Mouse (Mus musculus) c-Kit-positive CD71-negative TER-119-negative erythroid progenitor cells, embryonic 14.5 days (primary cell): ENCODE data around the gene Bicdl2.

Experiments used
- DNase-seq: peaks from one replicate; pipeline ENCODE4 v3.0.0-alpha.2; 2013; ENCODE audit warnings: low read depth

Gene Bicdl2

DNA sequence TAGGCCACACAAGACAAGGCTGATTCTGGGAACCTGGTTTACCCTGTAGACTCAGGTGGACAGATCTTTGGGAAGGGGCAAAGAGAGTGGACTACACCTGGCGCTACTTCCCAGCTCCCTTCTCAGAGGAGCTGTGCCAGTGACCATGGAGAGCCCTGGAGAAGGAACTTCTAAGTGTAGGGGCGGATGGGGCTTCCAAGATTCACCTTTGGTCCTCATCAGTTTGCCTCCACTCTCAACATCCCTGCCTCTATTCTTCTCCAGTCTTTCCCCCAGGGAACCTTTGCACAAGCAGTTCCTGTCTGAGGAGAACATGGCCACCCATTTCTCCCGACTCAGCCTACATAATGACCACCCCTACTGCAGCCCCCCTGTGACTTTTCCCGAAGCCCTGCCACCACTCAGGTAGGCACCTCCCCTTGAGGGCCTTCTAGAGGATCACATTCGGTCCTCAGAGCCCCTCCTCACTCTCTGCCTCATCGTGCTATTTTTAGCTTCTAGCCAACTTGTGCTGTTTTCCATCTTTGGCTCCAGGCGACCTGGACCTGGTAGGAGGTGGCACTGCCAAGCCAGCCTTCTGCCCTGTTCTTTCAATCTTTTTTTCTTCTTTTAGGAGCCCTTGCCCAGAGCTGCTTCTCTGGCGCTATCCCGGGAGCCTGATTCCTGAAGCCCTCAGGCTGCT, 14.1 kb downstream of the Bicdl2 start:
- no peak for DNase-seq

DNA sequence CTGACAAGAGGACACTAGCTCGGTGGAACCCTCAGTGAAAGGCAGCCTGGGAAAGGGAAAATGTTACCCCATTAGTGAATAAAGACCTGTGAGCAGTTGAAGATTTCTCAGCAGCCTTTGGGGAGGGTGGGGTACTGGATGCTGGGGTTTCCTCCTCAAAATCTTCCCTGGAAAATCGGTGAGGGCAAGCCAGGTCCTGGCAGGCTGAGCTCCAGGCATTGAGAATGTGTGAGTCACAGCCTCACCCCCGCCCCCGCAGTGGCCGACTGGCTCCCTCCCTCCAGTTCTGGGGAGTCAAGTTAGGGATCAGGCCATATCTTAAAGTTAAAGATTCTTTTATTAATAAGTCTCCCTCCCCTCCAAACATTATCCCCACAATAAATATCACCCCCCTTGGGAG, 14.8 kb downstream of the Bicdl2 start:
- no peak for DNase-seq

DNA sequence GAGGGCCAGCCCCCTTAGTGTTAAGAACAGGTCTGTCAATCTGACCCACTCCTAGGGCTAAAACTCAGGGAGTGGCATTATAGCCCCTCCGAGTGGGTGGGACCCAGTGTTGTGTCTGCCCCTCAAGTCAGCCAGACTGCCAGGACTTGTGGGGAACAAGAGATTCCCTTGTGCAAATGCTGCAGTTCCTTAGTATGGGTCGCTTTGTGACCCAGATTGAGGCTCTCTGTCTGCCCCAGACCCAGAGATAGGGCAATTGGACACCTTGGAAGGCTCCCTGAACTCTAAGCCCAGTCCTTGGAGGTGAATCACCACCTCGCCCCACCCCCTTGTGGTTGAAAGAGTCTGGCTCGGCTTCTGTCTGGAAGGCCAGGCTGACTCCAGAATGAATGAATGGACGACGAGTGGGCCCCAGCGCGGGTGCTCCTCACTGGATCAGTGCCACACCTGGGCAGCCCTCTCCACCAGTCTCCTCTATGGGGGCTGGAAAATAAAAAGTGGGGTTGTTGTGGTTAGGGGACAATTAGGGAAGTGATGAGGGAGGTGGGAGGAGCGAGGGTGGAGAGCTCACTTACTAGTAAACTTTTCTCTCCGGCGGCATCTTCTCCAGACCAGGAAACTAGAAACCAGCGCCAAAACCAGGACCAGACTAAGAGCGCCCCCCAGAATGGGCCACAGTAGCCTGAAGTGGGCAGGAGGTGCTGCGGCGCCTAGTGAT, 15.4 kb downstream of the Bicdl2 start:
- peak; percentile 75 for DNase-seq

DNA sequence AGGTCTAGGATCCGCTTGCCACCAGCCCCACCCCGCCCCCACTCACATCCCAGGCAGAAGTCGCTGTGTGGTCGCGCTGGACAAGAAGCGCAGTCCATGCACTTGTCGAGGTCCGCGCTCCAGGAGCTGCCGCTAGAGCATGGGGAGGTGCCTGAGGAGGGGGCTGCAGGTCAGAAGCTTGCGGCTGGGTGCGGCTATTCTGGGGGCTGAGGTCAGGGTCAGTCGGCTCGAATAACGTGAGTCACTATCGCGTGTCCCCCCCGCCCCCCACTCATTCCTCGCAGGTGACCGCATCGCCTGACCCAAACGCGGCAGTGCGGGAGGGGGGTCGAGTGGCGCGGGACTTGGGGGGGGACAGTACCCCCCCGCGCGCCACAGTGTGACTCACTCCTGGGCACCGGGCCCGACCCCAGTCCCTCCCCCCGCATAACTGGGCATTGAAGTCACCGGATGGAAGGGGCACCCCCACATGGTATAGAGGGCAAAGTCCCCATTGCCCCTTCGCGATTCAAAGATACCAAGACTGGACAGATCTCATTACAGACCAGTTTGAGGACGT, 16.2 kb downstream of the Bicdl2 start:
- DNase-seq = no peak

DNA sequence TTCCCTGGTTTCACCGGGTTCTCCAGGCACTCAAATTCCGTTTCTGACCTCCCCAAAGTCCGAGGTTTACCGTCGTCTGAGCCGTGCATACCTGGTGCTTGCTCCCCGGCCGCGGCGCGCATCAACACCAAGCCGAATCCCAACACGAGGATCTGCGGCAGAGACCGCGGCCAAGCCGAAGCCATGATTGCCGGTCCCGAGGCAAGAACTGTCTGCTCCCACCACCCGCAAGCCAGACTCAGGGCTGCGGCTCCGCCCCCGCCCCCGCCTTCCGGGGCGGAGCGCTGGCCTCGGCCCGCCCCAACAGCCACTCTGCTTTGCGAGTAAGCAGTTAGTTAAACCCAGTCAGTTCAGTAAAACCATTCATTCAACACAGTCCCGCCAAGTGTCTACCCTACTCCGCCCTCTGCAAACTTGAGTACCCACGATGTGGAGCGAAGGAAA, 17.0 kb downstream of the Bicdl2 start, which contains the start of gene Tnfrsf12a:
Gene Tnfrsf12a, minus strand, starts transcription at position 233 of the 444 bp plus-strand sequence.
- peak; percentile 82 for DNase-seq

DNA sequence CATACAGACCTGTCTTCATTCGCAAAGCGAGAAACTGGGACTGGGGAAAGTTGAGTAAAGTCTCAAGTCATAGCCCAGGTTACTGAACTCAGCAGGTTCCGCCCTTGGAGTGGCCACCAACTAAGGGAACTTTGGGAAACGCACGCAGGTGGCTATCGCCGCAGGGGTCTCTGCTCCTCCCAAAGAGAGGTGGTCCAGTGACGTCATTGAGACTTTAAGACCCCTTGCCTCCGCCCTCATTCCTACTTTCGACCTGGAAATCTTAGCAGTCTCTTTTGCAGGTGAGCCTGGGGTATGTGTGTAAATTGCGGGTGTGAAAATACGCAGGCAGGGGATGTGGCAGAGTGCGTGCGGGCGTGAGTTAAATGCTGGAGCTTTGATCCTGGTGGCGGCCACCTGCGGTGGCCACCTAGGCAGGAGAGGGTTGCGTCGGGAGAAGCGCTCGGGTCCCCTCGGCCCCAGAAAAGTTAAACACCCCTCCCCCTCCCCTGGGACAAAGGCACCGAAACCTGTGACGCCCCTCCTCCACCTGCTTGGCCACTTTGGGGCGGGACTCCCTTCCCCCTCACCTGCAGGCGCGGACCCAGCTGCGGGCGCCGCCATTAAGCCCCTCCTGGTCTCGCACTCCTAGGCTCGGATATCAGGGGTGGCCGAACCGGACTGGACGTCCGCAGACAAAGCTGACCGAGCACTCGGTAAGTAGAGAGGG, 19.0 kb downstream of the Bicdl2 start, which contains the start of gene Cldn6:
Gene Cldn6, plus strand, starts transcription at position 123 of the 709 bp plus-strand sequence.
- no peak for DNase-seq

DNA sequence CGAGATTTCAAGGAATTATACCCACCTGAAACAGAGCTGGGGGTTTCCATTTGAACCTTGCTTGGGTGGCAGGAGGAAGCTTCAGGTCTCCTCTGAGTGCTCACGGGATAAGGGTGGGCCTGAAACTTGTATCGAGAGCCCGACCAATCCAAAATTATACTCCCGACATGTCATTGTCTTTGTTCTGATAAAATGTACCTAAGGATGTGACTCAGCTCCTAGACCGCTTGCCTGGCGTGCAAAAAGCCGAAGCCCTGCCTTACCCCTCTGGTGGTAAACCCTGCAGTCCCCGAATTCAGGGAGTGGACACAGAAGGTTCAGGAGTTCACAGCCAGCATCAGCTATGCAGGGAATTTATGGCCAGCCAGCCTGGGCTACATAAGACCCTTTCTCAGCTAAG, 20.0 kb downstream of the Bicdl2 start:
- no peak for DNase-seq

DNA sequence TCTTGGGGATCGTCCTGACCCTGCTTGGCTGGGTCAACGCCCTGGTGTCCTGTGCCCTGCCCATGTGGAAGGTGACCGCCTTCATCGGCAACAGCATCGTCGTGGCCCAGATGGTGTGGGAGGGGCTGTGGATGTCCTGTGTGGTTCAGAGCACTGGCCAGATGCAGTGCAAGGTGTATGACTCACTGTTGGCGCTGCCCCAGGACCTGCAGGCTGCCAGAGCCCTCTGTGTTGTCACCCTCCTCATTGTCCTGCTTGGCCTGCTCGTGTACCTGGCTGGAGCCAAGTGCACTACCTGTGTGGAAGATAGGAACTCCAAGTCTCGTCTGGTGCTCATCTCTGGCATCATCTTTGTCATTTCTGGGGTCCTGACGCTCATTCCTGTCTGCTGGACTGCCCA, 20.8 kb downstream of the Bicdl2 start:
- no peak for DNase-seq

DNA sequence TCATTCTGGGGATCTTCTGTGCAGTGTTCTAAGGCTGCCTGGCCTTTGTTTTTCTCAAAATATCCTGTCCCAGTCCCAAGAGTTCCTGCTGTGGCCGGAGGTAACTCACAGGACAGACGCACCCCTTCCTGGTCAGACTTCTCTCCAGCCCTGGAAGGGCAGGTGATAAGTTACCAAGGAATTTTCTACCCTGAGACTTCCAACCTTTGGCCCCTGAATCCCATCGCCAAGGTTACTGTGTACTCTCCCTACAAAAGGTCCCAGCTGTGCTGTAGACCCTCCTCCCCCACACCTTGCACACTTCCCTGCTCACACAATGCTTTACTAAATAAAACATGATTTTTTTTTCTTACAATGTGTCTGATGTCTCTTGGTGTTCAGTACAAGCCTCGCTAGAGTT, 21.8 kb downstream of the Bicdl2 start:
- DNase-seq = no peak

DNA sequence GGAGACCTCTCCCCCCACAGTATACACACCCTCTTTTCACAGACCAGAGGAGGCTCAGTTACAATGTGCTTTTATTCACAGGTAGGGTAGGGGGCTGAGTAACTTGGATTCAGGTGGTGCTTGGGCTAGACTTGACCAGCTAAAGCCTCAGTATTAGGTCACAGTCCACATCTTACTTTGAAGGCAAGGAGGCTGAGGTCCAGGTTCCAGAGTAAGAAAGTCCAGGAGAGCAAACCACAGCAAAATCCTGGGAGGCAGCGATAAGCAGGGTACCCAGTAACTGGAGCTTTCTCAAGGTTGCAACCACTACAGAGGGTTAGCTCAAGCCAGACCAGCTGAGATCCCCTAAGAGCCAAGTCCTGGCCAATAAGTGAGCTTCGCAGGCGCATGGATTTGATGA, 22.2 kb downstream of the Bicdl2 start:
- DNase-seq = no peak

DNA sequence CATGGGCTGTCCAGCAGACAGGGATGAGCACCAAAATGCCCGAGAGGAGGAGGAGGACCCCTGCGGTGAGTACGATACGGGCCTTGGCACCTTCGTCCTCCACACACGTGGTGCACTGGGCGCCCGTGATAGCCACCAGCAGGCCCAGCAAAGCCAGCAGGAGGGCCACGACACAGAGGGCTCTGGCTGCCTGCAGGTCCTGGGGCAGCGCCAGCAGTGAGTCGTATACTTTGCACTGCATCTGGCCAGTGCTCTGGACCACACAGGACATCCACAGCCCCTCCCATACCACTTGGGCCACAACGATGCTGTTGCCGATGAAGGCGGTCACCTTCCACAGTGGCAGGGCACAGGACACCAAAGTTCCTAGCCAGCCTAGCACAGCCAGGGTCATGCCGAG, 22.9 kb downstream of the Bicdl2 start:
- no peak for DNase-seq

DNA sequence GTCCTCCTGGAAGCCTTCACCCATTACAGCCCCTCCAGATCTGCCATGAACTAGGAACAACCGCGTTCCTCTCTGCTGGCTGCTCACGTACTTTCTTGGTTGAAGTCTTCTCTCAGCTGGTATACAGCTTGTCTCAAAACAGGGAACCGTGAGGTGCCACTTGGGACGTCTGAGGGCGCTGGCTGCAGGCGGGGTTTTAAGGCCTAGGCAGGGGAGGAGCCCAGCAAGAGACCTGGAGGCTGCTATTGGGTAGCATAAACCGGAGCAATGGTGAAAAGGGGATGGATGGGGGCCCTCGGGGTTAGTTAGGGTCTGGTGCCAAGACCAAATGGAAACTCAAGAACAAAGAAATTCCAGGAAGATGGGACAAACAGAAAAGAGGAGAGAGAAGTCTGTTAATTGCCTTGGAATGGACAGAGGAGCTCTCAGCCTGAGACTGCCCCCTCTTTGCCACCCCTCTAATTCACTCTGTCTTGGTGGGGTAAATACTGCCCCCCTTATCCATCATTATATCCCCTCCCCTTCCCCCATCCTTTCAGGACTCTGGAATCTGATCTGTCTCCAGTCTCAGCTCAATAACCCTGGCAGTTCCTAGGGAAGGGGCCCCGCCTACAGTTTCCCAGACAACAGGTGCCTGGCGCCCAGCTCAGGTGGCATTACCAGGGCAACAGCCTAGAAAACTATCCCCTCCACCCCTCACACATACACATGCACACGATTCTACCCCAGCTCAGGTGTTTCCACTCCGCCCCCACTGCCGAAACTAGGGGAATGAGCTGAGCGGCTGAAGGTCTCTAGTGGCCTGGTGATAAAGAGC, 23.8 kb downstream of the Bicdl2 start, which contains the start of gene Cldn9:
Gene Cldn9, minus strand, starts transcription at position 171 of the 817 bp plus-strand sequence.
- no peak for DNase-seq

DNA sequence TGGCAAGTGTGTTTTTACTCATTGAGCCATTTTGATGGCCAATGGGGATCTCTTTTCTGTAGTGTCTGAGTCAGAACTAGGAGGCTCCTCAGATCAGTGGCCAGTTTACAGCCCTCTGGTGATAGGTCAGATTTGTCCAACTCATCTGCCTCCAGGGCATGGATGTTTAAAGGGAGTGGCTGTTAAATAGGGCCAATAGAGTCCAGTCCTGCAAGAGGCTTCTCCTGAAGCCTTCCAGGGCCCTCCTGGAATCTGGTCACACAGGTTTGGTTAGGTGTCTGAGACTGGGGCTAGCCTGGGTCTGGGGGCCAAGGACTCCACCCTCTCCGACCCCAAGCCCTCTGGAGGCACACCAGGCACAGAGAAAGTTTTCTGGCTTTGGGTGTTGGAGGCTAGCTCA, 34.2 kb downstream of the Bicdl2 start:
- no peak for DNase-seq

DNA sequence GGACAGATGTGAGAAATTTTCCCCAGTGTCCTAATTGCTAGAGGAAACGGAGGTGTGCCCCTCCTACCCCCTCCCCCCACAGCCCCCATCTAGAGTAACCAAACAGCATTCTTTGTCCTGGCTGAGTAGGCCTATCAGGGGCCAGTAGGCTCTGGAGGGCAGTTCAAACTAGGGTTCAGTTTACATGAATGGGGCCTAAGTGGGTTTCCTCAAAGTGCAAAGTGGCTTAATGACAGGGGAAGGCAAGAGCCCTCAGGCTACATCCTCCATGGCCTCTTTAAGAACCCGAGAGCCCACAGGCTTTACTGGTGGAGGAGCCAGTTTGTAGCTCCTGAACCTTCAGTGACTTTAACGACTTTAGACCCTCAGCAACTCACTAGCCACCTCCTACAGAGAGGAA, 35.5 kb downstream of the Bicdl2 start:
- no peak for DNase-seq

DNA sequence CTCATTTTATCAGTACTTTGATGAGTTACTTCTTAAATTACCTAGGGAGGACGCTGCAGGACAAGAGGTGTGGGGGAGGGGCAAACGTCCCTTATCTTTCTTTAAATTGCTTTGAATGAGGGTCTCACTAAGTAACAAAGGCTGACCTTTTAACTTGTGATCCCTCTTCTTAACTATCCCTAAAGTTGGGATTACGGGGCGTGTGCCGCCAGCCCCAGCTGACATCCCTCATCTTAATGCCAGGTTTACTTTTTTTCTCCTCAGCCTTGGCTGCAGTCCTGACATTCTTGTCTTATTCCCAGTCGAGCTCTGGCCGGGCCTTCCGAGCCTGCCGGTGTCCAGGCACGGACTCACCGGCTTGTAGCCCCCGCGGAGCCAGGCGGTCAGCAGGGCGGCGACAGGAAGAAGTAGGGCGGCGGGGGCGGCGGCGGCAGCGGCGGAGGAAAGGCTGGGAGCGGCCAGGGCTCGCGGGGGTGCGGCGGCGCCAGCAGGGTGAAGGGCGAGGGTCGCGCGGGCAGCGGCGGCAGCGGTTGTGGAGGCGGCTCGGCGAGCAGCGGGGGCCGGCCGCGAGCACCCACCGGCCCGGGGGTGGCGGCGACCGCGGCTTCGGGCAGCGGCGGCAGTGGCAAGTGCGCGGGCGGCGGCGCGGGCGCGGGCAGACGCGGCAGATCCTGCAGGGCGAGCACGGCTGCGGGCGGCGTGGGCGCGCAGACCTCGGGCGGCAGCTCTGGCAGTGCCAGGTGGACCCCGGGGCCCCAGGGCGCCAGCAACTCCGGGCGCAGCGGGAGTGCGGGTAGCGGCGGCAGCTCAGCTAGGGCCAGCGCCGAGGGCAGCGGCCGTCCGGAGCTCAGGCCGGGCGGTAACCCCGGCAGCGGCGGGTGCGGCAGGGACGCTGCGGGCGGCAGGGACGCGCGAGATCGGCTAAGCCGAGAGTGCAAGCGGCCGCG, 39.1 kb downstream of the Bicdl2 start:
- no peak for DNase-seq

DNA sequence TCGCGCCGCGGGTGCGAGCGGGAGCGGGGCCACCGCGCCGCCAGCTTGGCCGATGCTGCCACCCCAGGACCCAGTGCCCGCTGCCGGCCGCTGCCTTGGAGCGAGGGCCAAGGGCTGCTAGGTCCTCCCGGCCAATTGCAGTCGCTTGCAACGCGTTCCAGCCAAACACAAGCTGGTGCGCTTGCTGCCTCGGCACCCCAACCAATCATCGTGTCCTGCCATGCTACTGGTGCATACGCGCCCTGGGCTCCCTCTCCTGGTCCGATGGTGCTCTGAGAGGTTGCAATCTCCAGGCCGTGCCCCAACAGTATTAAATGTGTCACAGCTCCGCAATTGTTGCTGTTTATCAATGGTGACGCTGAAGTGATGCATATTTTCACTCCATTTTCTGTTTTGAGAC, 39.8 kb downstream of the Bicdl2 start:
- DNase-seq = peak; percentile 85

DNA sequence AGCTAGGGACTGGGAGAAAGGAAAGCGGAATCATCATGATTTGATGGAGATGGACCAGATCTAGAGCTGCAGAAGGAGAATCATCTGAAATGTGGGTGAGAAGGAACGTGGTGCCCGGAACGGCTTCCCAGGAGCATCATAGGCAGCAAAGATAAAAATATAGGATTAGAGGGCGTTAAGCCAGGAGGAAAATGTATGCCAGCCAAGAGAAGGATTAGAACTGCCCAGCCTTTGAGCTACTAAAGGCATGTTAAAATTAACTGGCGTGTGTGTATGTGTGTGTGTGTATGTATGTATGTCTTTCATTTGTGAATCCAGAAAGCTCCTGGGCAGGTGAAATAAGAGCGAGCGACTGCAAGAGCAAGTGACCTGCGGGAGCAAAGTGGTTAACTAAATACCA, 43.0 kb downstream of the Bicdl2 start:
- DNase-seq = no peak

DNA sequence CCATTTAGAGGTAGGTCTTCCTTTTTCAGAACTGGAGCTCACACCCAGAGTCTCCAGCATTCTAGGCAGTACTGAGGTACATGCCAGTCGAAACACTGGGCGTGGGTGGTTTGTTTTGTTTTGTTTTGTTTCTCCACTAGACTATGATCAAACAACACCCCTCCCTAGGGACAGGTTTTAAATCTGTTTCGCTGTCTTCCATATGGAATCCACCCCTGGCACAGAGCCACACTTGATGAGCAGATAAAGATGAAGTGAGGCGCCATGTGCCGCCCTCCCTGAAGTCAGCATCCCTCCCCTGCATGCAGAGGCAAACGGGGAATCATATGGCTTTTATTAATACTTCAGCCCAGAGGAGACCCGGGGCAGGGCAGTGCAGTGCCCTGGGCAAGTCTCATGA, 44.4 kb downstream of the Bicdl2 start:
- no peak for DNase-seq

DNA sequence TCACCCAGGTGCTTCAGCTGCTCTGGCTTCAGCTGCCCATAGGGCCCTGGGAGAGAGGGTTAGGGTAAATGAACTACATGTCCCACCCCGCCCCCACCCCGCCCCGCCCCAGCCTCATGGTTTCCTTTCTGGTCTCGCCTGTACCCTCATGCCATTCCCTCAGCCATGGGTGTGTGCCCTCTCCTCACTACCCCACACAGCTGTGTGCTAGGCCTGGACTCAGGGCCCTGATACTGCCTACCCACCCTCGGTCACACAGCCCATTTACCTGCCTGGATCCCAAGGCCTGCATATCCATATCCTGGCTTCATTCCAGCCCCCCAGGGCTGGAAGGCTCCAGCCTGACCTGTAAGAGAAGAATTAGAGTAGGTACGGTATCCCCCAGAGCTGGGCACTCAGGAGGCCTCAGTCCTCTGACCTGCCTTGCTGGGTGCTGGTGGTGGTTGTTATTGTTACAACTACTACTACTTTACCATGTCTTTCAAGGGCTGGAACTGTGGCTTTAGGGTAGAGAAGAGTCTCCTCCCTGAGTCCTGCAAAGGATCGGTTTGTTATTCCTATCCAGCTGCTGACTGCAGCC, 45.3 kb downstream of the Bicdl2 start:
- no peak for DNase-seq

DNA sequence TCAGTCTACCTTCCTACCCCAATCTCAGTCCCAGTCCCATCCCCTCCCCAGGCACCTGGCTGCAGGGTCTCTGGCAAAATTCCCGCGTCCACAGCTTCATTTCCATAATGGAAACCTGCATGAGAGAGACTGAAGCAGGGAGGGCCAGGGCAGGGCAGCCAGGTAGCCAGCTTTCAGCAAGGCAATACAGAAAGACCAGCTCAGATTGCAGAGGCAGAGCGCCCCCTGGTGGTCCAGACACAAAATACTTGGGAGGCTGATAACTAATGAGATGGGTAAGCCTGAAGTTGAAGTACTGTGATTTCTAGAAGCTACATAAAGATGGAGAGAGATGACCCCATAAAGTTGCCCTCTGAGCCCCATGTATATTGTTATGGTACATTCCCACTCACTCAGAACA, 45.9 kb downstream of the Bicdl2 start:
- DNase-seq = peak; percentile 57
